Mouse (Mus musculus) limb, embryonic 15.5 days (tissue): ENCODE data around the gene Nfia. TPM values are rescaled to one million over a fixed set of nuclear protein-coding genes. Genes with fewer than 3 reads are reported as not detected.

Experiments
- ATAC-seq: fragments of 200-750 bp; cut with Nextera tagmentation; 2 replicates; pipeline ENCODE4 v1.8.0; 2017; ENCODE audit warnings: low read depth, moderate TSS enrichment; ENCODE audit not compliant: insufficient number of reproducible peaks, low FRiP score, low TSS enrichment
- H3K27ac ChIP-seq: fragments of 300-500 bp; sonication (generic); 2 replicates; pipeline ENCODE4 v1.5.1; 2015; ENCODE audit warnings: moderate library complexity, mild to moderate bottlenecking, inconsistent platforms
- H3K27me3 ChIP-seq: fragments of 300-500 bp; sonication (generic); 2 replicates; pipeline ENCODE4 v1.6.1; 2015; ENCODE audit warnings: inconsistent platforms
- H3K36me3 ChIP-seq: fragments of 300-500 bp; sonication (generic); 2 replicates; pipeline ENCODE4 v1.6.1; 2015; ENCODE audit warnings: inconsistent platforms
- H3K4me1 ChIP-seq: fragments of 300-500 bp; sonication (generic); 2 replicates; pipeline ENCODE4 v1.6.1; 2015; ENCODE audit warnings: inconsistent platforms
- H3K4me2 ChIP-seq: fragments of 300-500 bp; sonication (generic); 2 replicates; pipeline ENCODE4 v1.6.1; 2015; ENCODE audit warnings: mild to moderate bottlenecking, inconsistent platforms
- H3K4me3 ChIP-seq: fragments of 300-500 bp; sonication (generic); 2 replicates; pipeline ENCODE4 v1.5.1; 2015; ENCODE audit warnings: mild to moderate bottlenecking, inconsistent platforms
- H3K9ac ChIP-seq: fragments of 300-500 bp; sonication (generic); 2 replicates; pipeline ENCODE4 v1.6.1; 2015; ENCODE audit warnings: inconsistent platforms
- H3K9me3 ChIP-seq: fragments of 300-500 bp; sonication (generic); 2 replicates; pipeline ENCODE4 v1.6.1; 2016; ENCODE audit warnings: inconsistent platforms
- WGBS: fragments of 180-500 bp; shearing (Covaris S2); methylation state at CpG from one replicate; pipeline ENCODE4 v1.1.7; 2015; 5-methylcytosine and 5-hydroxymethylcytosine counted together
- polyA plus RNA-seq: library from polyadenylated mRNA; unstranded; fragments of >200 nt; fragmentation: Nextera tagmentation; extraction: Ambion mirVana; gene quantifications from 2 replicates; pipeline ENCODE4 v1.2.1, GENCODE M21; 2015

Gene Nfia
- polyA plus RNA-seq, 1 experiment from 2014 or later, result 64.9 TPM

GRCm38 (mm10) chr4:97777706-97778176 lies 5.2 kb downstream of the Nfia start, which contains the start of gene E130114P18Rik:
E130114P18Rik (minus strand) TSS chr4:97778078.
- H3K9me3 ChIP-seq, result no peaks in the 10 kb centered on the region
- peak within 1 kb of the TSS; percentile 98 for H3K27ac ChIP-seq
- WGBS, result under 1% methylated on average over 37 of the region's 37 CpGs
- peaks cover 15% of the 10 kb centered on the region for H3K4me1 ChIP-seq
- H3K27me3 ChIP-seq, result no peaks in the 10 kb centered on the region
- H3K9ac ChIP-seq, result peak within 1 kb of the TSS; percentile 96
- H3K4me3 ChIP-seq, result peak within 1 kb of the TSS; percentile 84
- peak; percentile 65 for ATAC-seq
- peak within 1 kb of the TSS; percentile 66 for H3K4me2 ChIP-seq
- peaks cover 2% of the 10 kb centered on the region; the same call in 1 of the 2 replicates for H3K36me3 ChIP-seq

GRCm38 (mm10) chr4:97778211-97779002 lies 5.9 kb downstream of the Nfia start:
- Histone ChIP-seq H3K9me3 (no peaks in the 10 kb centered on the region), H3K4me3 (peak overlapping the region; percentile 84), H3K4me2 (peak overlapping the region; percentile 66), H3K36me3 (peaks cover 9% of the 10 kb centered on the region), H3K4me1 (peaks cover 16% of the 10 kb centered on the region), H3K27me3 (no peaks in the 10 kb centered on the region), H3K27ac (peak overlapping the region; percentile 98), H3K9ac (peak overlapping the region; percentile 96)
- no peak for ATAC-seq
- under 1% methylated on average over 85 of the region's 94 CpGs for WGBS

- WGBS, result 8% methylated on average over 18 of the region's 18 CpGs
Observed at GRCm38 (mm10) chr4:97779003-97779930, 6.7 kb downstream of the Nfia start.

GRCm38 (mm10) chr4:97780024-97780423 lies 7.5 kb downstream of the Nfia start:
- Histone ChIP-seq H3K9me3 (no peaks in the 10 kb centered on the region), H3K27ac (peak overlapping the region; percentile 98)

More at GRCm38 (mm10) chr4:97779003-97779930, 6.7 kb downstream of the Nfia start:
- H3K27me3 ChIP-seq, result no peaks in the 10 kb centered on the region
- peak overlapping the region; percentile 66 for H3K4me2 ChIP-seq
- peak overlapping the region; percentile 98 for H3K27ac ChIP-seq
- H3K4me3 ChIP-seq, result peak overlapping the region; percentile 84
- H3K4me1 ChIP-seq, result peaks cover 11% of the 10 kb centered on the region; the same call in 1 of the 2 replicates
- peak overlapping the region; percentile 96 for H3K9ac ChIP-seq
- H3K9me3 ChIP-seq, result no peaks in the 10 kb centered on the region
- ATAC-seq, result no peak
- peaks cover 17% of the 10 kb centered on the region for H3K36me3 ChIP-seq

GRCm38 (mm10) chr4:97780666-97781435 lies 8.3 kb downstream of the Nfia start:
- H3K9me3 ChIP-seq, result no peaks in the 10 kb centered on the region
- WGBS, result 54% methylated on average over 7 of the region's 7 CpGs

More at GRCm38 (mm10) chr4:97780024-97780423, 7.5 kb downstream of the Nfia start:
- 29% methylated on average over 7 of the region's 7 CpGs for WGBS
- peak overlapping the region; percentile 96; the same call in 1 of the 2 replicates for H3K9ac ChIP-seq
- no peaks in the 10 kb centered on the region for H3K27me3 ChIP-seq
- H3K36me3 ChIP-seq, result peaks cover 18% of the 10 kb centered on the region
- peak overlapping the region; percentile 84 for H3K4me3 ChIP-seq
- H3K4me2 ChIP-seq, result peak overlapping the region; percentile 66
- ATAC-seq, result no peak
- H3K4me1 ChIP-seq, result peaks cover 11% of the 10 kb centered on the region; the same call in 1 of the 2 replicates

GRCm38 (mm10) chr4:97782069-97782468 lies 9.5 kb downstream of the Nfia start:
- Histone ChIP-seq H3K27me3 (no peaks in the 10 kb centered on the region), H3K36me3 (peaks cover 18% of the 10 kb centered on the region), H3K9me3 (no peaks in the 10 kb centered on the region), H3K27ac (no peak overlapping the region), H3K9ac (no peak overlapping the region), H3K4me2 (no peak overlapping the region), H3K4me1 (peaks cover 12% of the 10 kb centered on the region; the same call in 1 of the 2 replicates), H3K4me3 (no peak overlapping the region)
- no peak for ATAC-seq
- 87% methylated on average over 3 of the region's 3 CpGs for WGBS

More at GRCm38 (mm10) chr4:97780666-97781435, 8.3 kb downstream of the Nfia start:
- H3K4me2 ChIP-seq, result peak overlapping the region; percentile 66
- no peak overlapping the region for H3K9ac ChIP-seq
- no peak overlapping the region for H3K27ac ChIP-seq
- peaks cover 18% of the 10 kb centered on the region for H3K36me3 ChIP-seq
- H3K4me1 ChIP-seq, result peaks cover 15% of the 10 kb centered on the region; the same call in 1 of the 2 replicates
- no peaks in the 10 kb centered on the region for H3K27me3 ChIP-seq
- ATAC-seq, result no peak
- peak overlapping the region; percentile 8; the same call in 1 of the 2 replicates for H3K4me3 ChIP-seq

GRCm38 (mm10) chr4:97782497-97782896 lies 10.0 kb downstream of the Nfia start:
- Histone ChIP-seq H3K4me1 (peaks cover 12% of the 10 kb centered on the region; the same call in 1 of the 2 replicates), H3K4me2 (no peak overlapping the region), H3K27ac (no peak overlapping the region), H3K27me3 (no peaks in the 10 kb centered on the region), H3K36me3 (peaks cover 18% of the 10 kb centered on the region), H3K9ac (no peak overlapping the region), H3K9me3 (no peaks in the 10 kb centered on the region), H3K4me3 (no peak overlapping the region)
- 85% methylated on average over 6 of the region's 6 CpGs for WGBS
- no peak for ATAC-seq

- H3K27me3 ChIP-seq, result no peaks in the 10 kb centered on the region
- H3K36me3 ChIP-seq, result peaks cover 18% of the 10 kb centered on the region
- peaks cover 12% of the 10 kb centered on the region; the same call in 1 of the 2 replicates for H3K4me1 ChIP-seq
- H3K4me3 ChIP-seq, result no peak overlapping the region
- H3K9ac ChIP-seq, result no peak overlapping the region
- no peaks in the 10 kb centered on the region for H3K9me3 ChIP-seq
- no peak overlapping the region for H3K27ac ChIP-seq
- H3K4me2 ChIP-seq, result no peak overlapping the region
- ATAC-seq, result no peak
- 91% methylated on average over 26 of the region's 26 CpGs for WGBS
Observed at GRCm38 (mm10) chr4:97783073-97783879, 10.7 kb downstream of the Nfia start.

- Histone ChIP-seq H3K4me3 (no peak overlapping the region), H3K36me3 (peaks cover 22% of the 10 kb centered on the region), H3K27me3 (no peaks in the 10 kb centered on the region), H3K27ac (no peak overlapping the region), H3K4me2 (no peak overlapping the region), H3K9ac (no peak overlapping the region), H3K9me3 (no peaks in the 10 kb centered on the region), H3K4me1 (peaks cover 12% of the 10 kb centered on the region; the same call in 1 of the 2 replicates)
- ATAC-seq, result no peak
- WGBS, result 84% methylated on average over 11 of the region's 11 CpGs
Observed at GRCm38 (mm10) chr4:97784236-97784635, 11.7 kb downstream of the Nfia start.

- Histone ChIP-seq H3K9me3 (no peaks in the 10 kb centered on the region), H3K9ac (no peak overlapping the region), H3K27me3 (no peaks in the 10 kb centered on the region), H3K4me1 (peaks cover 12% of the 10 kb centered on the region; the same call in 1 of the 2 replicates), H3K36me3 (peaks cover 22% of the 10 kb centered on the region), H3K4me3 (no peak overlapping the region), H3K4me2 (no peak overlapping the region), H3K27ac (0 out of 2 replicates have a peak overlapping the region, but pooled peaks have one; percentile 8)
- 68% methylated on average over 8 of the region's 8 CpGs for WGBS
- ATAC-seq, result no peak
Observed at GRCm38 (mm10) chr4:97785547-97786271, 13.2 kb downstream of the Nfia start.
